11 mouse cellular contexts compared by ENCODE assay signal in genomic region chr9:16113936-16114642, GRCm38 (mm10).
DNase-seq lines count a peak whose midpoint lies in the region; ATAC-seq and TF ChIP-seq lines count a peak whose summit lies in the region.
"Had no signal": no experiment of that assay in that cellular context is flagged by ENCODE, and none has a peak within 500 bp of the region (broad histone marks: within the 10 kb centered on the region; RNA-seq: fewer than 3 reads in every experiment).

No protein-coding gene starts in this region.

- no peak overlapping the region for H3K27ac ChIP-seq in kidney, embryonic 16.5 days (ENCODE audit: low read length)
- peak overlapping the region; percentile 43 for H3K27ac ChIP-seq in layer of hippocampus, adult 2 months
- H3K27ac ChIP-seq in liver, postnatal 0 days (ENCODE audit: low read depth), result peak overlapping the region; percentile 40; the same call in 1 of the 2 replicates
- H3K27ac ChIP-seq: limb, embryonic 15.5 days had no signal

- TF ChIP-seq CTCF in layer of hippocampus, adult 2 months (conservative IDR thresholded peaks at IDR 0.05), result no peak
- TF ChIP-seq CTCF in liver, postnatal 0 days (IDR thresholded peaks at IDR 0.05; ENCODE audit: low read depth), result no peak

- H3K9me3 ChIP-seq in kidney, embryonic 16.5 days (ENCODE audit: low read length), result no peaks in the 10 kb centered on the region
- no peaks in the 10 kb centered on the region for H3K9me3 ChIP-seq in liver, postnatal 0 days (ENCODE audit: low read length)
- H3K9me3 ChIP-seq: limb, embryonic 15.5 days had no signal

- 0 out of 2 replicates have a peak, but pooled peaks have one; percentile 15 for ATAC-seq in kidney, embryonic 16.5 days (ENCODE audit: low FRiP score, low TSS enrichment)
- ATAC-seq in liver, postnatal 0 days, result peak; percentile 70
- ATAC-seq: activated CD4-positive, CD25-positive, alpha-beta regulatory T cell, adult 4 months had no signal

- H3K9ac ChIP-seq in kidney, embryonic 16.5 days (replicated peaks; ENCODE audit: low read length), result no peak overlapping the region
- H3K9ac ChIP-seq in liver, postnatal 0 days (replicated peaks), result no peak overlapping the region
- H3K9ac ChIP-seq: limb, embryonic 15.5 days had no signal

- peaks cover 7% of the 10 kb centered on the region; the same call in 1 of the 2 replicates for H3K4me1 ChIP-seq in kidney, embryonic 16.5 days (ENCODE audit: insufficient read depth, low read length)
- no peaks in the 10 kb centered on the region for H3K4me1 ChIP-seq in liver, postnatal 0 days (ENCODE audit: insufficient read depth)
- H3K4me1 ChIP-seq: limb, embryonic 15.5 days had no signal

- 73% methylated on average over 4 of the region's 4 CpGs for WGBS in kidney, embryonic 16.5 days
- WGBS in liver, postnatal 0 days (ENCODE audit: insufficient replicate concordance), result 43% methylated on average over 4 of the region's 4 CpGs

- no peaks in the 10 kb centered on the region for H3K27me3 ChIP-seq in kidney, embryonic 16.5 days (ENCODE audit: insufficient read depth, low read length)
- H3K27me3 ChIP-seq in liver, postnatal 0 days (ENCODE audit: insufficient read depth, low read length), result no peaks in the 10 kb centered on the region
- H3K27me3 ChIP-seq: limb, embryonic 15.5 days had no signal

- DNase-seq in kidney, postnatal 36 days, result no peak
- DNase-seq in brain, adult 2 months (ENCODE audit: low read depth, low spot score), result peak; percentile 93
- peak; percentile 87 to 88 for DNase-seq in layer of hippocampus, adult 2 months (ENCODE audit: low spot score in 2 of 2)
- DNase-seq in liver, postnatal 0 days, result no peak
- no peak for DNase-seq in urinary bladder, postnatal 25 days (ENCODE audit: low spot score)
- DNase-seq in spleen, postnatal 14 days (ENCODE audit: low spot score in 2 of 2), result no peak
- DNase-seq in gastrocnemius, postnatal 10 days, result no peak
- DNase-seq: gastrocnemius, postnatal 36 days had no signal

- TF ChIP-seq EP300 in liver, postnatal 0 days (IDR thresholded peaks at IDR 0.05; ENCODE audit: low read depth), result no peak

- no peak overlapping the region for H3K4me3 ChIP-seq in kidney, embryonic 16.5 days (ENCODE audit: low read length)
- no peak overlapping the region for H3K4me3 ChIP-seq in layer of hippocampus, adult 2 months
- no peak overlapping the region for H3K4me3 ChIP-seq in liver, postnatal 0 days (ENCODE audit: low read depth, low read length)
- H3K4me3 ChIP-seq: limb, embryonic 15.5 days had no signal

- no peak overlapping the region for H3K4me2 ChIP-seq in kidney, embryonic 16.5 days (replicated peaks; ENCODE audit: low read depth, low read length)
- no peak overlapping the region for H3K4me2 ChIP-seq in liver, postnatal 0 days (ENCODE audit: low read depth, low read length)
- H3K4me2 ChIP-seq: limb, embryonic 15.5 days had no signal

- H3K36me3 ChIP-seq in kidney, embryonic 16.5 days (ENCODE audit: insufficient read depth, low read length), result no peaks in the 10 kb centered on the region
- H3K36me3 ChIP-seq in liver, postnatal 0 days (replicated peaks; ENCODE audit: insufficient read depth, low read length), result no peaks in the 10 kb centered on the region
- H3K36me3 ChIP-seq: limb, embryonic 15.5 days had no signal

Comparison
In these comparisons a context has a peak if more than half of its experiments do, and no peak if none do; other contexts are left out.
1. DNase-seq: peak in brain, adult 2 months (single experiment) and layer of hippocampus, adult 2 months (2 of 2); none in kidney, postnatal 36 days (0 of 2), liver, postnatal 0 days (single experiment), urinary bladder, postnatal 25 days (single experiment), spleen, postnatal 14 days (0 of 2) and gastrocnemius, postnatal 10 days (single experiment).